Mouse (Mus musculus) kidney, postnatal 0 days (tissue): ENCODE results near the gene Vmn1r33. TPM values are rescaled to one million over a fixed set of nuclear protein-coding genes. Genes with fewer than 3 reads are reported as not detected.
"Not testable (repeated sequence)": the region's sequence is repeated elsewhere in the genome, so short reads cannot be mapped to it uniquely, and the experiment has no call there.

ENCODE experiments used
- ATAC-seq: fragments of 200-750 bp; cut with Nextera tagmentation; replicated peaks from 2 replicates; pipeline ENCODE4 v1.8.0; 2017; ENCODE audit warnings: low read depth, moderate number of reproducible peaks, moderate TSS enrichment, moderate library complexity; ENCODE audit not compliant: low FRiP score
- DNase-seq: peaks from one replicate; pipeline ENCODE4 v3.0.0-alpha.2; 2016; ENCODE audit warnings: low spot score
- H3K27ac ChIP-seq: fragments of 300-500 bp; sonication (generic); 2 replicates; pipeline ENCODE4 v1.5.1; 2014; ENCODE audit warnings: mild to moderate bottlenecking
- H3K27me3 ChIP-seq: fragments of 300-500 bp; sonication (generic); 2 replicates; pipeline ENCODE4 v1.6.1; 2014; ENCODE audit warnings: low read length, mixed read lengths; ENCODE audit not compliant: insufficient read depth
- H3K36me3 ChIP-seq: fragments of 300-500 bp; sonication (generic); 2 replicates; pipeline ENCODE4 v1.6.1; 2014; ENCODE audit warnings: low read length, mixed read lengths; ENCODE audit not compliant: insufficient read depth
- H3K4me1 ChIP-seq: fragments of 300-500 bp; sonication (generic); replicated peaks from 2 replicates; pipeline ENCODE4 v1.6.1; 2014; ENCODE audit warnings: antibody characterized with exemption, low read length, mixed read lengths; ENCODE audit not compliant: insufficient read depth
- H3K4me2 ChIP-seq: fragments of 300-500 bp; sonication (generic); 2 replicates; pipeline ENCODE4 v1.6.1; 2014; ENCODE audit warnings: mild to moderate bottlenecking, low read length, moderate library complexity, mixed read lengths
- H3K4me3 ChIP-seq: fragments of 300-500 bp; sonication (generic); replicated peaks from 2 replicates; pipeline ENCODE4 v1.5.1; 2014; ENCODE audit warnings: low read depth, low read length
- H3K9ac ChIP-seq: fragments of 300-500 bp; sonication (generic); 2 replicates; pipeline ENCODE4 v1.6.1; 2014; ENCODE audit warnings: low read depth, low read length
- H3K9me3 ChIP-seq: fragments of 300-500 bp; sonication (generic); replicated peaks from 2 replicates; pipeline ENCODE4 v1.6.1; 2016; ENCODE audit warnings: low read length, inconsistent platforms, mixed read lengths
- CTCF ChIP-seq: IDR thresholded peaks from 2 replicates; pipeline ENCODE4 v1.5.1; 2016; ENCODE audit warnings: antibody characterized with exemption, low read depth, mild to moderate bottlenecking, moderate library complexity
- WGBS: fragments of 180-500 bp; shearing (Covaris S2); extraction: QIAGEN DNeasy Blood & Tissue Kit; methylation state at CpG from one replicate; pipeline ENCODE4 v1.1.7; 2014; 5-methylcytosine and 5-hydroxymethylcytosine counted together
- polyA plus RNA-seq: library from polyadenylated mRNA; unstranded; fragments of >200 nt; fragmentation: Nextera tagmentation; extraction: Ambion mirVana; gene quantifications from 2 replicates; pipeline ENCODE4 v1.2.1, GENCODE M21; 2015

The Vmn1r33 gene
- polyA plus RNA-seq, result not detected in 2 replicates

GRCm38 (mm10) chr6:66618182-66618581 is at the start of gene Vmn1r33:
Gene Vmn1r33, minus strand, starts transcription at chr6:66618282.
- not testable (repeated sequence) for ATAC-seq, H3K4me1 ChIP-seq, H3K27ac ChIP-seq, H3K4me2 ChIP-seq, H3K4me3 ChIP-seq, H3K36me3 ChIP-seq, H3K9ac ChIP-seq, DNase-seq, H3K27me3 ChIP-seq, H3K9me3 ChIP-seq

DNA sequence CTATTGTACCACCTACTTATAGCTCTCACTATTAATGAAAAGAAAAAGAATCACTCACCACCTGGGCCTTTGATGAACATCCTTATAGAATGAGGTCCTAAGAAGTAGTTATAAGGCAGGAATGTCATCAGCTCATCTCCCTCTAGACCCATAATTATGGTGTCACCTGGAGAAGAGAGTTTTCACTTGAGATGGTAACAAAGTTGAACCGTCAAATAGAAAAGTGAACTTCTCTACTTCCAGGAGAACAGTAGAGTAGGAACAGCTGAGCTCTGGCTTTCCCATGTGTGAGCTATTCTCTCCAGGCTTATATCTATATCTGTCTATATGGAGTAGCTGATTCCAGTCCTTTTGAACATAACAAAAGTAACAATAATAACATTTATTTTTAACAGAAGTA is 25.7 kb upstream of the Vmn1r33 start, which contains the start of gene Vmn1r34:
Gene Vmn1r34, minus strand, starts transcription at position 101 of the 400 bp plus-strand sequence.
- H3K9me3 ChIP-seq, result no peaks in the 10 kb centered on the region
- no peaks in the 10 kb centered on the region for H3K4me1 ChIP-seq
- DNase-seq (no peak), ATAC-seq (no peak)
- no peaks in the 10 kb centered on the region for H3K36me3 ChIP-seq
- no peak within 1 kb of the TSS for H3K4me3 ChIP-seq
- H3K27ac ChIP-seq, result no peak within 1 kb of the TSS
- no peak within 1 kb of the TSS for H3K9ac ChIP-seq
- H3K4me2 ChIP-seq, result no peak within 1 kb of the TSS
- H3K27me3 ChIP-seq, result no peaks in the 10 kb centered on the region
- 83% methylated on average over 1 of the region's 1 CpGs for WGBS
- no peak for TF ChIP-seq CTCF

- Histone ChIP-seq H3K27me3 (no peaks in the 10 kb centered on the region), H3K4me1 (no peaks in the 10 kb centered on the region), H3K27ac (no peak overlapping the region), H3K9ac (no peak overlapping the region), H3K4me3 (no peak overlapping the region), H3K4me2 (no peak overlapping the region), H3K36me3 (no peaks in the 10 kb centered on the region), H3K9me3 (no peaks in the 10 kb centered on the region)
- ATAC-seq, result no peak
- no peak for TF ChIP-seq CTCF
- DNase-seq, result no peak
These were observed 22.3 kb downstream of the Vmn1r33 start for GRCm38 (mm10) chr6:66595804-66596203.

Other genes starting within 250 kb of the Vmn1r33 start
- 68.9 and 69.7 TPM in 2 replicates for gene Mad2l1, start 82.9 kb downstream of the Vmn1r33 start, polyA plus RNA-seq
- gene Vmn1r32, start 58.2 kb downstream of the Vmn1r33 start, polyA plus RNA-seq, result not detected in 2 replicates
- not detected in 2 replicates for gene Vmn1r34, start 25.6 kb upstream of the Vmn1r33 start, polyA plus RNA-seq
- gene Vmn1r35, start 67.6 kb upstream of the Vmn1r33 start, polyA plus RNA-seq, result not detected in 2 replicates
- not detected in 2 replicates for gene Vmn1r36, start 100.9 kb upstream of the Vmn1r33 start, polyA plus RNA-seq
- not detected in 2 replicates for gene Vmn1r37, start 111.1 kb upstream of the Vmn1r33 start, polyA plus RNA-seq
- not detected in 2 replicates for gene Vmn1r38, start 164.3 kb upstream of the Vmn1r33 start, polyA plus RNA-seq
- gene Vmn1r39, start 192.3 kb upstream of the Vmn1r33 start, polyA plus RNA-seq, result not detected in 2 replicates